Mouse (Mus musculus) thymus, postnatal 14 days (tissue): Measurements from ENCODE around the gene Mfn2.

Source experiments
- DNase-seq: peaks from one replicate; pipeline ENCODE4 v3.0.0; 2021

The Mfn2 gene

DNA sequence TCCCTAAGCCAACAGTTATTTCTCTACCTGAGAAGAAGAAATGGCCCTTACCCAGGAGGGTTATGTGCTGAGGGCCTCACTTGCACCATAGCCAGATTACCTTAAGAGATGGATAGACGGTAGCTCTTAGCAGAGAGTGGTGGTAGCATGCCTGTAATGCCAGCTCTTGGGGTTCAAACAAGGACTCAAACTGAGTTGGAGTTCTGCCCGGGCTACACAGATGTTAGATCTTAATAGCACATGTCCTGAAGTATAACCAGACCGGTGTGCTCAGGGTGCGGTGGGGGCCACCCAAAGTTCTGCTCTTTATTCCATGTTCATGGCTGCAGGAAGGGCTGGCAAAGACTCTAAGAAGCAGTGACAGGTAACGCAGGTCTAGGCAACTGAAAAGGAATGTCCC lies 5.0 kb upstream of the Mfn2 start:
- DNase-seq = no peak

- no peak for DNase-seq
Observed at GRCm38 (mm10) chr4:147906230-147906629, 1.7 kb upstream of the Mfn2 start.

DNA sequence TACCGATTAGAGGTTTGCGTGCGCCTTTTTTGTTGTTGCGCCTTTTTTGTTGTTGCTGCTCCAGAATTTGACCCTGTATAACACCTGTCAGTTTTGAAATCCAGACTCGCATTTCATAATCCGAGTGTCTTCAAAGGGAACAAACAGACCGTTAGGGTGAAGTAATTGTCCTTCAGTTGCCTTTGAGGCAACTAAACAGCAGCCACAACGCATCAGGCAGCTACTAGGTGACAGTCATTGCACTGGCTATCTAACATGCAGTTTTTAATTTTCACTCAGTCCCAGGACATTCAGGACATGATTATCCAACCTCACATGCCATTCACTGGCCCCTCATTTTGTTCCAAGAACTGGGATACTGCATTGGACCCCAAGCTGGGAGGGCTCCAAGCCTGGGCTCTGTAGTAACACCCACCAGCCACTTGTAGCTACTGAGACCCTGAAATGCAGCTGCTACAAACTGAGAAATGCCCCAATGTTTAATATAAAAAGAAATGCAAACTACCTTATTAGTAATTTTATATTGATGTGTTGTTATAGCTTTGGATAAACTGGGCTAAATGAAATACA lies 671 bp upstream of the Mfn2 start:
- peak; percentile 20 for DNase-seq

DNA sequence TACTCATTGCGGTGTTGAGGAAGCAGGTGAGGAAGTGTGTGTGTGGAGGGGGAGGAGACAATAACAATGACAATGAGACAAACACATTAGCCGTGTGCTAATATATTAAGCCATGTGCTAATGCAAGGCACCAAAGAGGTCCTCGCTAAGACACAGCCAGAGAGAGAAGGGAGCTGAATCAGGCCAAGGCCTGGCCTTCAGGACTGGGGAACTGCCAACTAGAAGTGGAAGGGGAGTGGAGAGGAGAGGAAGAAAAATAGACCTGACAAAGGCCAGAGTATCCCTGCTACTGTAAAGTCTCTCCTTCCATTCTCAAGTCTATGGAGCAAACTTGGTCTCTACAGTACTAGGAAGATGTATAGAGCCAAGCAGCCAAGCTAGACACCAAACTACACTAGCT lies 903 bp downstream of the Mfn2 start:
- no peak for DNase-seq

DNA sequence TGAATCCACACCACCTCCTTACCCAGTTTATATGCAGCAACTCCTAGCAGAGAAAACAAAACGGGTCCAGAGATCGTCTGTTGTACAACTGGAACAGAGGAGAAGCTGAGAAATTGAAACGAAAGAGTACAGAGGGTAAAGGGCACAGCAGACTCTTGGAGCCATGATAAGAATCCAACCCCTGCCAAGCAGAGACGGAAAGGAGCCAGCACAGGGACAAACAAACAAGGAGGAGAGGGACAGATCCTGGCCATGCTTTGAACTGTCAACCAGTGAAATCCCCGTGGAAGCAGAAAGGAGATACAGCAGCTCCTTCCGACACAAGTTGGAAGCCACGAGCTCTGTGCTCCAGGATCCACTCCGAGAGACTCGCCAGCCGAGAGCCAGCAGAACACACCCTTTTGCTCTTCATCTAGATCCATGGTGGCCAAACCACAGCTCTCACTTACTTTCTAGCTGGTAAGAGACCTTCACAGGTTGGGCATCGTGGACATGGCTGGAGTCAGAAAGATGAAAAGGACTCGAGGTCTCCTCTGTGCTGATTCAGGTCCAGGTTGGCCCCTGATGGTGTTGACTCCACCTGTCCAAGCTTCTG lies 1.5 kb downstream of the Mfn2 start:
- no peak for DNase-seq

- no peak for DNase-seq
Observed at GRCm38 (mm10) chr4:147900452-147900851, 4.1 kb downstream of the Mfn2 start.

DNA sequence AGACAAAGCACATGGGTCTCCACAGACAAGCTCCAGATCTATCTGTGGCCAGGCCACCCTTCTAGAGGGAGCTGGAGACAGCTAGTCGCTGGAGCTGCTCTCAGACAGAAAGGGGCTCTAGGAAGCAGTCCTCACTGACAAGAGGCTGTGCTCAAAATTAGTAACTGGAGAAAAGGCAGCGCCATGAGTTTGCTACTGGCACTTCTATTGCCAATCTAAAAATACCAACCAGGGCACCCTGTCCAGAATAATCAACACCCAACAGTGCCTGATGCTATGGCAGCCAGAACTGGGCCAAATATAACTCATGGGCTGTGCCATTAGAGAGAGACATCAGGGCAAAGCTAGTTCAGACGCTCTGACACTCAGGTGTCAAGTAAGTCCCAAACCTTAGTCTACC lies 7.2 kb downstream of the Mfn2 start:
- DNase-seq = no peak

DNA sequence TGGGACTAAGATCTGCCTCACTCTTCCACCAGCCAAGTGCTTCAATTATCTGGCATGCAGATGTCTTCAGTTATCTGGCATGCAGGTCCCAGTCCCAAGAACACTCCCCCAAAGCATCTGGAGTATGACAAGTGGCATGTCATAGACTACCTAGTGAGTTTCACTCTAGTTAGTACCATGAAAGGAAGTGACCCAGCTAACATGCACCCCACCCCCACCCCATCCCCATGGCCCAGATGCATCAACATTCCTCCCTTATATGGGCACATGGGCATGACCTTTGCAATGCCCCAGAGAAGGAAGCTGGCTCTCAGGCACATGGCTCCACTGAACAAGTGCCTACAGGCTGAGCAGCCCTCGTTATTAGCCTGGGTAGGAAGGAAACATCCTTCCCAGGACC lies 8.1 kb downstream of the Mfn2 start:
- no peak for DNase-seq

DNA sequence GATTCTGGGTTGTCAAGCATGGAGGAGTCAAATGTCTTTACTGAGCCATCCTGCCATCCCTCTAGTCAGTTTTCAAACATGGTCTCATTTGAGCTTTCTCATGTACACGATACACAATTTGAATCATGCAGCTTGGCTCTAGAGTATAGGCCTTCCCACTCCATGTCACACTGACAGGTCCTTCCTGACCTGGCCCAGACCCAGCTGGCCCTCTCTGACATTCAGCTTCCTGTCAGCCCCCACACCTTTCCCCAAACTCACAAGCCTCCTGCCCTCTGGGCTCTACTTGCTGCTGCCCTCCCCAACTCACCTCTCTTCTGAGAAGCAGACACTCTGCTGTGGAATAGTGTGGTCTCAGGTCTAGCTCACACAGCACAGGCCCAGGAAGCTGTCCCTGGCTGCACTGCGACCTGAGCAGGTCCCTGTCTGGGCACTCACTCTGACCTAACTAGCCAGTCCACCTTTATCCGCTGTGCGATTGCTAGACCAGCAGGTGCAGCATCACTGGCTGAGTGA lies 8.6 kb downstream of the Mfn2 start:
- DNase-seq = no peak

- no peak for DNase-seq
Observed at GRCm38 (mm10) chr4:147890341-147890740, 14.2 kb downstream of the Mfn2 start.

DNA sequence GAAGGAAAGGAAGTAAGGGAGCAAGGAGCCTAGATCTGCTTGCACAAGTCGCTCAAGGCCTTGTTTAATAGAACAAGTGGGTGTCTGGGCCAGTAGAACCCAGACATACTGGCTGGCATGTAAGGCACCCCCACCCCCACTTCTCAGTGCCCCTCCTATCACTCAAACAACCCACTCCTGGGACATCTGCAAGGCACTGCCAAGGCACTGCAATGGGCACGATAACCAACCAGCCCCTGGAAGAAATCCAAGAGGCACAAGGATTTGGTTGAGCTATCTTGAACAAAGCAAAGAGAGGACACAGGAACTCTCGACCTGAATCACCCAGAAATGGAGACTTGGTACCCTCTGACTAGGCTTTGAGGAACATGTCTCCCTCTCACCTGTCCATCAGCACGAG lies 16.3 kb downstream of the Mfn2 start:
- DNase-seq = no peak

DNA sequence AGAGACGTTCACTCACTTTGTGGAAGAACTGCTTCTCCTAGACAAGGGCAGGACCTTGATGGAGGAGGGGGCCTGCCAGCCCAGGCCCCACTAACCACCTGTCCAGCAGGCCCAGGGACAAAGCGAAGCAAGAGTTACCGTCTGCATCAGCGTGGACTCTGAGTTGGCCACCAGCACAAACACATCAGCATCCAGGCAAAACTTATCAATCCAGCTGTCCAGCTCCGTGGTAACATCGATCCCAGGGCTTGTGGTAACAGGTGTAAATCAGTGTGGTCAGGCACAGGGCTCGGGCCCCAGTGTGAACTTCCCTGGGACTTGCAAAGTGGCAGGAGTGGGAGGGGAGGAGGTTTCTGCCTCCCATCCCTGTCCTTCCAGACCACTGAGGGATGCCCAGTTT lies 17.2 kb downstream of the Mfn2 start:
- no peak for DNase-seq

DNA sequence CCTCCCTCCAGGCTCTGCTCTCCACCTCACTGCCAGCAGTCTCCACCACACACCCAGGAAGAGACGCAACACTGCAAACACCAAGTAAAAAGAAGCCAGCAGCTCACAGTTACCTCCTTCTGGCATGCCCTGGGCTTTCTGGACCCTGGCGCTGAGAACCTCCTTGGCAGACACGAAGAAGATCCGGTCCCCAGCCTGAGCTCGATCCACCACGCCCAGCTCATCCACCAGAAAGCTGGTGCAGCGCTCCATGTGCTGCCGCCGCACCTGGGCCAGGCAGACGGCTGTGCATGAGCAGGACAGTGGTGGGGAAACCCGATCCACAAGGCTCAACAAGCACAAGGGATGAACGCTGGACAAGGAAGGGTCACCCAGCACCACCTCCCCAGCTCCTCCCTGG lies 18.3 kb downstream of the Mfn2 start:
- DNase-seq = no peak

GRCm38 (mm10) chr4:147884138-147884537 lies 20.4 kb downstream of the Mfn2 start:
- DNase-seq = no peak

DNA sequence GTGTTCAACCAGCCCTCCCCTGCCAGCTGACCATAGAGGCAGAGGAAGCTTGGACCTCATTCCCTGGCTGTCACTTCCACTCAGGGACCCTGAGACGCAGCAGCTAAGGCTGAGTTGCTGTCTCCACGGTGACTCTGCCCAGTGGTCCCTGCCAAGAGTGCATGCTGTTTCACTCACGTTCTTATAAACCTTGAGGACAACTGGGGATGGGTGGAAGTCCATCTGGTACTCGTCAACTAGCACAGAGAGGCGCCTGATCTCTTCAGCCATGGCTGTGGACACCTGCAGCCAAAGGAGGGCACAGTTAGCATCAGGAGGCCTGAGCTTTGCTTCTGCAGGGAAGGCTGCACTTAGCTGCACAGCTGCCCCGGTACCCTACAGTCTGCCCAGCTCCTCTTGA lies 21.5 kb downstream of the Mfn2 start:
- no peak for DNase-seq

- DNase-seq = no peak
Observed at GRCm38 (mm10) chr4:147881792-147882191, 22.7 kb downstream of the Mfn2 start.

GRCm38 (mm10) chr4:147879865-147880264 lies 24.6 kb downstream of the Mfn2 start:
- no peak for DNase-seq

- DNase-seq = no peak
Observed at GRCm38 (mm10) chr4:147879456-147879855, 25.0 kb downstream of the Mfn2 start.

GRCm38 (mm10) chr4:147878537-147878936 lies 26.0 kb downstream of the Mfn2 start:
- no peak for DNase-seq

GRCm38 (mm10) chr4:147875852-147876575 lies 28.5 kb downstream of the Mfn2 start:
- DNase-seq = no peak

DNA sequence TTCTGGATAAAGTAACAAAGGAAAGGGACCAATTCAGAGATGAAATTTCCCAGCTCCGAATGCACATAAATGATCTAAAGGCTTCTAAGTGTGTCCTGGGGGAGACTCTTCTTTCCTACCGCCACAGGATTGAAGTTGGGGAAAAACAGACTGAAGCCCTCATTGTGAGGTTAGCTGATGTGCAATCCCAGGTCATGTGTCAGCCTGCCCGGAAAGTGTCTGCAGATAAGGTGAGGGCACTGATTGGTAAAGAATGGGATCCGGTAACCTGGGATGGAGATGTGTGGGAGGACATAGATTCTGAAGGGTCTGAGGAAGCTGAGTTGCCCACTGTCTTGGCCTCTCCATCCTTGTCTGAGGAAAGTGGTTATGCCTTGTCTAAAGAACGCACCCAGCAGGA lies 35.3 kb downstream of the Mfn2 start:
- peak; percentile 15 for DNase-seq

DNA sequence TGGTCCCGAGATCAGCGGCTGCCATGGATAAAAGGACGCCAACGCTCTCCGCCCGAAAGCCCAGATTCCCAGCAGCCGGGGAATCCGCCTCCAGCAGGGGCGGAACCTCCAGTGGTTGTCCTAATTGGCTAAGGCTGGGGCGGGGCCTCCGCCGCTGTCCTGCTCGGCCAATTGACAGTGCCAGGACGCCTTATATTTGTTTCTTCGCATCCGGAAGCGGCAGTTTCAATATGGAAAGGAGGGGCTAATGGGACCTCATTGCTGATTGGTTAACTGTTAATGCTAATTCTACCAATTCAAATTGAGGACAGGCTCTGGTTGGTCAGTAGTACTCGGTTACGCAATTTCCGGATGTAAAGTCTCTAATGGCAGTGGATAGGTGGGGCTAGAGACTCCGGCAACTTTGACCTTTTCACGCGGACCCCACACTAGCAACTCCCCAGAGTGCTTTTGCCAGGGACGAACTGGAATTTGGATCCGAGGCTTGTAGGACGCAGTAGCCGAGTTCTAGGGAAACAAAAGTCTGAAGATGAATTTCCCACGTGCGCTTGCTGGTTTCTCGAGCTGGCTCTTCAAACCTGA lies 36.0 kb downstream of the Mfn2 start, which contains the start of the genes Miip and Fv1:
Miip (minus strand) TSS at position 367 of the 582 bp plus-strand sequence.
Fv1 (plus strand) TSS at position 530 of the 582 bp plus-strand sequence.
- DNase-seq = peak; percentile 92

DNA sequence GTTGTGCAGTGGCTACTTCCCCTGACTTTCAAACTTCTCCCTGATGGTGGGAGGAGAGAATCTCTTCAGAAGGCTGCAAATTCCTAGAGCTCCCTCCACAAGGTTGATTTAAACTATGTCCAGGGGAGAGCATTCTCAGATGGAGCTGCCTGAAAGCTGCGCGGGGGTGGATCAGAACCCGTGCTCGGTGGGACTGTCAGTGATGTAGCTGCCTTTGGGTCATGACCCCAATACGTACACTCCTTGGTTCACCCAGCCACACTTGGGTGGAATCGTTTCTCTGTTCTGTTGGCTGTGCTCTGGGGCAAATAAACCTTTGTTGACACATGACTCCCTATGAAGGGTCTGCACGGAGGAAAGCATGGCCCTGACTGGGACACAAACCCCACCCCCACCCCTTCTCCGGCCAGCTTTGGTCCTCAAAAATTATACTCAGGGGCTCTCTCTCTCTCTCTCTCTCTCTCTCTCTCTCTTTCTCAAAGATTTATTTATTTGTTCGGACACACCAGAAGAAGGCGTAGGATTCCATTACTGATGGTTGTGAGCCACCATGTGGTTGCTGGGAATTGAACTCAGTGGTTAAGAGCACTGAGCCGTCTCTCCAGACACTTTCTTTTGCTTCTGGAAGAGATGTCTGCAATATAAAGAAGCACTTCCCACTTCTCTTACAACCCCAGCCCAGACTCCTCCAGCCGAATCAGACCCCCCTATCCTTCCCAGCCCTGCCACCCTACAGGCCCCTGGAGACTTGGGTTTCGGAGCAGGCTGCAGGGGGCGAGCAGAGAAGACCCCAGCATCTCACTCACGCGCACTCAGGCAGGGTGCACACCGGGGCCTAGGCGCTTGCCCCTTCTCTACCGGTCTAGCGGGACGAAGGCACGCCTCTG lies 36.7 kb downstream of the Mfn2 start:
- DNase-seq = no peak
